Mouse (Mus musculus): ENCODE data around the gene Dnm3. TPM values are rescaled to one million over a fixed set of nuclear protein-coding genes. Genes with fewer than 3 reads are reported as not detected.

Dnm3 gene
- polyA plus RNA-seq, 1 experiment from 2014 or later, result 33.5 TPM

DNA sequence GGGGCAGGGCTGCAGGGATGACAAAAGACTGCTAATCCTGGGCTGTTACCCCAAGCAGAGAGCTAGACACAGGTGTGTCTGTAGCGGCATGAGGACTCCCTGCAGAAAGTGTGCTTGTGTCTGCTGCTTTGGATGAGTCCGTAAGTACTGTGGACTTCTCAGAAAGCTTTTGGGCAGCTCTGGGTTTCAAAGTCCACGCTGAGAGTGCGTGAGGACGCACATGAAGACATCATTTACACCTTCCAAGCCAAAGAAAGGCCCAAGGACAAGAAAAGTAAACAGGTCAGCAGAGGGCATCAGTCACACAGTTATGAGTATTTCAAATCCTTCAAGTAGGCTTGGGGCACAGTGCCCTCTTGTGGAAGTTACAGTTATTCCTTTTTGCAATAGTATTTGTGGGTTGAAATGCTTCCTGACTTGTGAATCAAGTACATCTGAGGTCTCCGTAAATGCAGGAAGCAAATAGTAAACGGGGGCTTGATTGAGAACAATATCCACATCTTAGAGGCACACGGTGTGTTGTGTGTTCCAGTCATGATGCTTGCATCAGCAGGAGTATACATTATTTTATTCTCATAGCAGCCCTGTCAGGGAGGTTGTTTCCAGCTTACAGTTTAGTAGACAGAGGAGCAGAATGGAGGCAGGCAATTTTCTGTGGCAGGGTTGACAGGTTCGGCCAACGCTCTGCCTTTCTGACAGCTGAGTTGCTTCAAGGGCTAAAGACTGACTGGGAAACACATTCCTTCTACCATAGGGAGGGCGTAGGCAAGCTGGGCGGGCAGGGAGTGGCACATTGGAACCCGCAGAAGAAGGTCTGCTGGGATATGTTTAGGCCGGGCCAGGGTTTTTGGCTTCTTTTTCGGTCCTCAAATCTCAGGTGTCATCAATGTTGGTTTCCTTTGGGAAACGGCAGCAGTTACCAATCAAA is 501.3 kb downstream of the Dnm3 start:
- no peak overlapping the region for H3K27ac ChIP-seq

GRCm38 (mm10) chr1:161972233-161972632 is 505.6 kb downstream of the Dnm3 start:
- Histone ChIP-seq H3K9me3 (no peaks in the 10 kb centered on the region), H3K27ac (no peak overlapping the region), H3K27me3 (no peaks in the 10 kb centered on the region), H3K9ac (replicated peaks) (no peak overlapping the region), H3K4me1 (replicated peaks) (peaks cover 30% of the 10 kb centered on the region), H3K4me3 (replicated peaks) (no peak overlapping the region), H3K4me2 (replicated peaks) (no peak overlapping the region), H3K36me3 (peaks cover 5% of the 10 kb centered on the region; the same call in 1 of the 2 replicates)
- no peak for ATAC-seq
- 93% methylated on average over 8 of the region's 8 CpGs for WGBS

More for the DNA sequence above, 501.3 kb downstream of the Dnm3 start:
- Histone ChIP-seq H3K9ac (replicated peaks) (no peak overlapping the region), H3K36me3 (no peaks in the 10 kb centered on the region), H3K4me2 (replicated peaks) (no peak overlapping the region), H3K27me3 (no peaks in the 10 kb centered on the region), H3K4me3 (replicated peaks) (no peak overlapping the region), H3K9me3 (no peaks in the 10 kb centered on the region), H3K4me1 (replicated peaks) (peaks cover 11% of the 10 kb centered on the region)
- peak; percentile 76 for ATAC-seq
- WGBS, result 49% methylated on average over 16 of the region's 16 CpGs

DNA sequence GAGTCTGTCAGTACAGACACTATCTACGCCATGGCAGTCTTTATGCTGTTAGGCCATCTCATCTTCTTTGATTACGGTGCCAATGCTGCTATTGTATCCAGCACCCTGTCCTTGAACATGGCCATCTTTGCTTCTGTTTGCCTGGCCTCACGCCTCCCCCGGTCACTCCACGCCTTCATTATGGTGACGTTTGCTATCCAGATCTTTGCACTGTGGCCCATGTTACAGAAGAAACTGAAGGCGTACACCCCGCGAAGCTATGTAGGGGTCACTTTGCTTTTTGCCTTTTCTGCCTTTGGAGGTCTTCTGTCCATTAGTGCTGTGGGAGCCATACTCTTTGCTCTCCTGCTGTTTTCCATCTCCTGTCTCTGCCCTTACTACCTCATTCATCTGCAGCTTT is 507.0 kb downstream of the Dnm3 start:
- ATAC-seq, result no peak
- no peak overlapping the region for H3K4me3 ChIP-seq (replicated peaks)
- H3K9me3 ChIP-seq, result no peaks in the 10 kb centered on the region
- 97% methylated on average over 9 of the region's 9 CpGs for WGBS
- H3K27me3 ChIP-seq, result peaks cover 3% of the 10 kb centered on the region; the same call in 1 of the 2 replicates
- H3K36me3 ChIP-seq, result peaks cover 5% of the 10 kb centered on the region; the same call in 1 of the 2 replicates
- no peak overlapping the region for H3K4me2 ChIP-seq (replicated peaks)
- no peak overlapping the region for H3K27ac ChIP-seq
- peaks cover 27% of the 10 kb centered on the region for H3K4me1 ChIP-seq (replicated peaks)
- no peak overlapping the region for H3K9ac ChIP-seq (replicated peaks)

- H3K36me3 ChIP-seq, result peaks cover 5% of the 10 kb centered on the region; the same call in 1 of the 2 replicates
- peak within 1 kb of the TSS; percentile 79 for H3K27ac ChIP-seq
- peak within 1 kb of the TSS; percentile 82 for H3K9ac ChIP-seq (replicated peaks)
- H3K9me3 ChIP-seq, result no peaks in the 10 kb centered on the region
- ATAC-seq, result peak; percentile 99
- WGBS, result 4% methylated on average over 37 of the region's 38 CpGs
- H3K4me2 ChIP-seq (replicated peaks), result peak within 1 kb of the TSS; percentile 68
- H3K4me3 ChIP-seq (replicated peaks), result peak within 1 kb of the TSS; percentile 65
- peaks cover 24% of the 10 kb centered on the region for H3K4me1 ChIP-seq (replicated peaks)
- peaks cover 12% of the 10 kb centered on the region; the same call in 1 of the 2 replicates for H3K27me3 ChIP-seq
These were observed 509.0 kb downstream of the Dnm3 start, which contains the start of gene Pigc for GRCm38 (mm10) chr1:161968589-161969407. TSS of gene Pigc (plus strand) at chr1:161969186.

DNA sequence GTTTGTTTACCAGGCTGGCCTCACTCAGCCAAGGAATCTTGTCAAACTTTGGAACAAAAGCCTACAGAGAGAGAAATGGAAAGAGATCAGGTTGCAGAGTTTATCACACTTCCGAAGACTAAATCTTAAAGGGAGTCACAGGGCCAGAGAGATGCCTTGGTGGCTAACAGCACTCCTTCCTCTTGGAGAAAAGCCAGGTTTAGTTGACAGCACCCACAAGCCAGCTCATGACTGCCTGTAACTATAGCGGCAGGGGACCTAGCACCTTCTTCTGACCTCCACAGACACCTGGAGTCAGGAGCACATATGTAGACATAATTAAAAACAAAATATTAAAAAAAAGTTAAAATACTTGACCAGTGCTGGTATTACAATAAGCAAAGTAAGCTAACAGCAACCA is 509.9 kb downstream of the Dnm3 start:
- Histone ChIP-seq H3K27me3 (peaks cover 12% of the 10 kb centered on the region; the same call in 1 of the 2 replicates), H3K4me3 (replicated peaks) (no peak overlapping the region), H3K36me3 (peaks cover 5% of the 10 kb centered on the region; the same call in 1 of the 2 replicates), H3K27ac (no peak overlapping the region), H3K4me2 (replicated peaks) (no peak overlapping the region), H3K4me1 (replicated peaks) (peaks cover 19% of the 10 kb centered on the region), H3K9me3 (no peaks in the 10 kb centered on the region), H3K9ac (replicated peaks) (no peak overlapping the region)
- ATAC-seq, result no peak
- 90% methylated on average over 2 of the region's 2 CpGs for WGBS

GRCm38 (mm10) chr1:161962465-161963377 is 515.1 kb downstream of the Dnm3 start:
- H3K4me1 ChIP-seq (replicated peaks), result no peaks in the 10 kb centered on the region
- no peak overlapping the region; the same call in 1 of the 2 replicates for H3K9ac ChIP-seq (replicated peaks)
- H3K4me3 ChIP-seq (replicated peaks), result no peak overlapping the region
- peak; percentile 79; the same call in 1 of the 2 replicates for ATAC-seq
- no peaks in the 10 kb centered on the region for H3K36me3 ChIP-seq
- no peaks in the 10 kb centered on the region for H3K9me3 ChIP-seq
- H3K27me3 ChIP-seq, result peaks cover 12% of the 10 kb centered on the region; the same call in 1 of the 2 replicates
- no peak overlapping the region for H3K27ac ChIP-seq
- whole genome bisulfite sequencing, result 55% methylated on average over 3 of the region's 3 CpGs
- no peak overlapping the region for H3K4me2 ChIP-seq (replicated peaks)

GRCm38 (mm10) chr1:161957964-161958950 is 519.6 kb downstream of the Dnm3 start:
- H3K9me3 ChIP-seq, result no peaks in the 10 kb centered on the region
- H3K36me3 ChIP-seq, result no peaks in the 10 kb centered on the region
- no peaks in the 10 kb centered on the region for H3K27me3 ChIP-seq
- WGBS, result 85% methylated on average over 19 of the region's 19 CpGs
- no peak overlapping the region for H3K9ac ChIP-seq (replicated peaks)
- no peak for ATAC-seq
- no peaks in the 10 kb centered on the region for H3K4me1 ChIP-seq (replicated peaks)
- no peak overlapping the region for H3K4me2 ChIP-seq (replicated peaks)
- no peak overlapping the region for H3K4me3 ChIP-seq (replicated peaks)
- no peak overlapping the region for H3K27ac ChIP-seq

GRCm38 (mm10) chr1:161955846-161956245 is 522.0 kb downstream of the Dnm3 start:
- no peak overlapping the region for H3K4me2 ChIP-seq (replicated peaks)
- no peak for ATAC-seq
- no peaks in the 10 kb centered on the region for H3K4me1 ChIP-seq (replicated peaks)
- no peaks in the 10 kb centered on the region for H3K36me3 ChIP-seq
- no peak overlapping the region for H3K9ac ChIP-seq (replicated peaks)
- WGBS, result 73% methylated on average over 5 of the region's 5 CpGs
- no peaks in the 10 kb centered on the region for H3K9me3 ChIP-seq
- no peak overlapping the region for H3K4me3 ChIP-seq (replicated peaks)
- H3K27me3 ChIP-seq, result no peaks in the 10 kb centered on the region
- no peak overlapping the region for H3K27ac ChIP-seq

DNA sequence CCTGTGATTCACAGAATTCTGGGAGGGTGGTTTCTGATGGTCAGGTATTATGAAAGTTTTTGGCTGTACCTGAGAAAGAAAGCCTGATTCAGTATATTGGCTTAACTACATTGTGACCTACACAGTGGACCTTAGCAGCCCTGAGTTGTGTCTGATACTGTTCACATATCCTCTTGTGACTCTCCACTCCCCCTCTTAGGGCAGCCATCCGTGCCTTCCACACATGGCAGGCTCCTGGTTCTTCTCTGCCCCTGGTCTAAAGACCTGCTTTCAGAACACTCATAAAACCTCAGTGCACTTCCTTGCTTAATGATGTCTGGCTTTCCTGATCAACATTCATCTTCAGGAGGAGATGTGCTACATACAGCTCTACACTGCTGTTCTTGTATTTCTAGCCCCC is 525.2 kb downstream of the Dnm3 start:
- Histone ChIP-seq H3K27ac (no peak overlapping the region), H3K4me2 (replicated peaks) (no peak overlapping the region), H3K27me3 (no peaks in the 10 kb centered on the region), H3K4me1 (replicated peaks) (no peaks in the 10 kb centered on the region), H3K4me3 (replicated peaks) (no peak overlapping the region), H3K9me3 (no peaks in the 10 kb centered on the region), H3K9ac (replicated peaks) (no peak overlapping the region), H3K36me3 (no peaks in the 10 kb centered on the region)
- WGBS, result 50% methylated on average over 1 of the region's 1 CpGs
- no peak for ATAC-seq

DNA sequence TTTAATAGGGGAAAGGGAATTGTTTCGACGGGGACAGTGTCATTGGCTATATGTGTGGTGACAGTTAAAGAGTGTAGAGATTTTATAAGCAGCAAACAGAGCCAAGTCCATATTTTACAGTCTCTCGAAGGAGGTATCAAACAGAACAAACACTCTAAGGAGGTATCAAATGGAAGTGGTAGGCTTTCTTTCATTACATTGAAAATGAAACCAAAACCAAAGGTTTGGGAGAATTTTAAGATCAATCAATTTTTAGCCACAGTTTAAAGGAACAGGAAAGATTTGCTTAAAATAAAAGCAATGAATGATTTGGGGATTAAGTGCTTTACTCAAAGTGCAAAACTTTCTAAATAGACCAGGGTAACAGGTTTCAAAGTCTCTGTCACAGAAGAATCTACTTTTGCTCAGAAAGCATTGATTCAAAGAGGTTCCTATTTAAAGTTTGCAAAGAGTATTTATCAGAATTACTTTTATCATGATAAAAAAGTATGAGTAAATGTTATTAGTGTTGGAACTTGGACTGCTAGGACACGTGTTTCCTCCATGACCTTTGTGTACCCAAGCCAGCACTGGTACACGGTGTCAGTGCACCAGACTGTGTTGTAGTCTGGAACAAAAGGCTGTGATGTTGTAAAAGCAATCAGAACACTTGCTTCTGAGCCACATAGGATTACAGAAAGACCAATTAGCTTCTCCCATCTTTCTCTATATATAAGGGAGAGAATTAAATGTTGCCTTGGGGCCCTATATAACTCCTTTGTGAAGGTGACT is 526.6 kb downstream of the Dnm3 start:
- H3K27me3 ChIP-seq, result no peaks in the 10 kb centered on the region
- ATAC-seq, result no peak
- H3K27ac ChIP-seq, result no peak overlapping the region
- no peak overlapping the region for H3K4me2 ChIP-seq (replicated peaks)
- 79% methylated on average over 5 of the region's 5 CpGs for WGBS
- no peaks in the 10 kb centered on the region for H3K36me3 ChIP-seq
- no peak overlapping the region for H3K4me3 ChIP-seq (replicated peaks)
- H3K9ac ChIP-seq (replicated peaks), result no peak overlapping the region
- H3K9me3 ChIP-seq, result no peaks in the 10 kb centered on the region
- H3K4me1 ChIP-seq (replicated peaks), result no peaks in the 10 kb centered on the region
